Mouse (Mus musculus) intestine, embryonic 15.5 days (tissue): ENCODE measurements around the gene Dmrtb1. TPM values are rescaled to one million over a fixed set of nuclear protein-coding genes. Genes with fewer than 3 reads are reported as not detected.

Experiments
- ATAC-seq: fragments of 200-750 bp; cut with Nextera tagmentation; 2 replicates; pipeline ENCODE4 v1.8.0; 2017; ENCODE audit warnings: moderate TSS enrichment, moderate library complexity
- H3K27ac ChIP-seq: fragments of 300-500 bp; sonication (generic); 2 replicates; pipeline ENCODE4 v1.5.1; 2015; ENCODE audit warnings: mild to moderate bottlenecking, inconsistent platforms
- H3K27me3 ChIP-seq: fragments of 300-500 bp; sonication (generic); replicated peaks from 2 replicates; pipeline ENCODE4 v1.6.1; 2015; ENCODE audit warnings: inconsistent platforms
- H3K36me3 ChIP-seq: fragments of 300-500 bp; sonication (generic); 2 replicates; pipeline ENCODE4 v1.6.1; 2015; ENCODE audit warnings: inconsistent platforms
- H3K4me1 ChIP-seq: fragments of 300-500 bp; sonication (generic); replicated peaks from 2 replicates; pipeline ENCODE4 v1.6.1; 2015; ENCODE audit warnings: inconsistent platforms
- H3K4me2 ChIP-seq: fragments of 300-500 bp; sonication (generic); replicated peaks from 2 replicates; pipeline ENCODE4 v1.6.1; 2015; ENCODE audit warnings: mild to moderate bottlenecking, inconsistent platforms
- H3K4me3 ChIP-seq: fragments of 300-500 bp; sonication (generic); replicated peaks from 2 replicates; pipeline ENCODE4 v1.5.1; 2015; ENCODE audit warnings: inconsistent platforms
- H3K9ac ChIP-seq: fragments of 300-500 bp; sonication (generic); 2 replicates; pipeline ENCODE4 v1.6.1; 2015; ENCODE audit warnings: inconsistent platforms
- H3K9me3 ChIP-seq: fragments of 300-500 bp; sonication (generic); 2 replicates; pipeline ENCODE4 v1.6.1; 2016; ENCODE audit warnings: inconsistent platforms
- WGBS: fragments of 180-500 bp; shearing (Covaris S2); methylation state at CpG from one replicate; pipeline ENCODE4 v1.1.7; 2015; 5-methylcytosine and 5-hydroxymethylcytosine counted together
- polyA plus RNA-seq: library from polyadenylated mRNA; unstranded; fragments of >200 nt; fragmentation: Nextera tagmentation; extraction: Ambion mirVana; gene quantifications from 2 replicates; pipeline ENCODE4 v1.2.1, GENCODE M21; 2015

Gene Dmrtb1
- not detected in 2 replicates for polyA plus RNA-seq

GRCm38 (mm10) chr4:107684130-107684529, at the start of gene Dmrtb1:
Gene Dmrtb1, minus strand, starts transcription at chr4:107684230.
- no peaks in the 10 kb centered on the region for H3K36me3 ChIP-seq
- H3K4me2 ChIP-seq: no peak within 1 kb of the TSS

GRCm38 (mm10) chr4:107733603-107734002, 49.6 kb upstream of the Dmrtb1 start:
- H3K9ac ChIP-seq: no peak overlapping the region
- no peak for ATAC-seq
- no peak overlapping the region for H3K27ac ChIP-seq
- no peaks in the 10 kb centered on the region for H3K9me3 ChIP-seq
- WGBS: 38% methylated on average over 3 of the region's 3 CpGs
- H3K4me1 ChIP-seq: no peaks in the 10 kb centered on the region
- no peak overlapping the region for H3K4me3 ChIP-seq
- H3K36me3 ChIP-seq: no peaks in the 10 kb centered on the region
- H3K27me3 ChIP-seq: no peaks in the 10 kb centered on the region
- no peak overlapping the region for H3K4me2 ChIP-seq

More at GRCm38 (mm10) chr4:107684130-107684529, at the start of gene Dmrtb1:
- no peak within 1 kb of the TSS for H3K4me3 ChIP-seq
- WGBS: 89% methylated on average over 14 of the region's 14 CpGs
- H3K9ac ChIP-seq: no peak within 1 kb of the TSS
- H3K9me3 ChIP-seq: no peaks in the 10 kb centered on the region
- H3K27me3 ChIP-seq: no peaks in the 10 kb centered on the region
- ATAC-seq: no peak
- no peak within 1 kb of the TSS for H3K27ac ChIP-seq
- no peaks in the 10 kb centered on the region for H3K4me1 ChIP-seq

GRCm38 (mm10) chr4:107732624-107733023, 48.6 kb upstream of the Dmrtb1 start:
- H3K9ac ChIP-seq: no peak overlapping the region
- no peaks in the 10 kb centered on the region for H3K27me3 ChIP-seq
- H3K27ac ChIP-seq: no peak overlapping the region
- H3K4me2 ChIP-seq: no peak overlapping the region
- no peaks in the 10 kb centered on the region for H3K9me3 ChIP-seq
- no peaks in the 10 kb centered on the region for H3K36me3 ChIP-seq
- 0 out of 2 replicates have a peak, but pooled peaks have one; percentile 24 for ATAC-seq
- WGBS: 21% methylated on average over 4 of the region's 4 CpGs
- no peaks in the 10 kb centered on the region for H3K4me1 ChIP-seq
- no peak overlapping the region for H3K4me3 ChIP-seq

- no peak overlapping the region for H3K4me2 ChIP-seq
- H3K4me1 ChIP-seq: no peaks in the 10 kb centered on the region
- H3K27ac ChIP-seq: no peak overlapping the region
- no peak overlapping the region for H3K9ac ChIP-seq
- ATAC-seq: no peak
- no peaks in the 10 kb centered on the region for H3K27me3 ChIP-seq
- H3K4me3 ChIP-seq: no peak overlapping the region
- 28% methylated on average over 4 of the region's 4 CpGs for WGBS
- H3K9me3 ChIP-seq: no peaks in the 10 kb centered on the region
- H3K36me3 ChIP-seq: no peaks in the 10 kb centered on the region
These were observed 48.2 kb upstream of the Dmrtb1 start for GRCm38 (mm10) chr4:107732182-107732581.

- ATAC-seq: no peak
- Histone ChIP-seq H3K36me3 (no peaks in the 10 kb centered on the region), H3K4me2 (no peak overlapping the region), H3K9me3 (no peaks in the 10 kb centered on the region), H3K27me3 (no peaks in the 10 kb centered on the region), H3K4me3 (no peak overlapping the region), H3K9ac (no peak overlapping the region), H3K4me1 (no peaks in the 10 kb centered on the region), H3K27ac (no peak overlapping the region)
- 67% methylated on average over 8 of the region's 8 CpGs for WGBS
These were observed 47.0 kb upstream of the Dmrtb1 start for GRCm38 (mm10) chr4:107731088-107731465.

GRCm38 (mm10) chr4:107730391-107731087, 46.5 kb upstream of the Dmrtb1 start:
- Histone ChIP-seq H3K36me3 (no peaks in the 10 kb centered on the region), H3K9ac (no peak overlapping the region), H3K27ac (no peak overlapping the region), H3K4me2 (no peak overlapping the region), H3K4me3 (no peak overlapping the region), H3K9me3 (no peaks in the 10 kb centered on the region), H3K4me1 (no peaks in the 10 kb centered on the region), H3K27me3 (no peaks in the 10 kb centered on the region)
- ATAC-seq: no peak
- WGBS: 85% methylated on average over 15 of the region's 15 CpGs

- WGBS: 70% methylated on average over 9 of the region's 9 CpGs
- Histone ChIP-seq H3K4me3 (no peak overlapping the region), H3K4me2 (no peak overlapping the region), H3K9ac (no peak overlapping the region), H3K4me1 (no peaks in the 10 kb centered on the region), H3K36me3 (no peaks in the 10 kb centered on the region), H3K27ac (no peak overlapping the region), H3K27me3 (no peaks in the 10 kb centered on the region), H3K9me3 (no peaks in the 10 kb centered on the region)
- no peak for ATAC-seq
These were observed 41.4 kb upstream of the Dmrtb1 start for GRCm38 (mm10) chr4:107725432-107725831.

GRCm38 (mm10) chr4:107720043-107720830, 36.2 kb upstream of the Dmrtb1 start:
- H3K27ac ChIP-seq: no peak overlapping the region
- no peaks in the 10 kb centered on the region for H3K36me3 ChIP-seq
- no peaks in the 10 kb centered on the region for H3K27me3 ChIP-seq
- no peak for ATAC-seq
- H3K4me2 ChIP-seq: no peak overlapping the region
- H3K9me3 ChIP-seq: no peaks in the 10 kb centered on the region
- no peak overlapping the region for H3K4me3 ChIP-seq
- no peaks in the 10 kb centered on the region for H3K4me1 ChIP-seq
- 54% methylated on average over 11 of the region's 11 CpGs for WGBS
- H3K9ac ChIP-seq: no peak overlapping the region

- ATAC-seq: no peak
- no peak overlapping the region for H3K27ac ChIP-seq
- 72% methylated on average over 5 of the region's 5 CpGs for WGBS
- no peaks in the 10 kb centered on the region for H3K27me3 ChIP-seq
- H3K4me2 ChIP-seq: no peak overlapping the region
- H3K4me3 ChIP-seq: no peak overlapping the region
- no peaks in the 10 kb centered on the region for H3K4me1 ChIP-seq
- no peak overlapping the region for H3K9ac ChIP-seq
- H3K36me3 ChIP-seq: no peaks in the 10 kb centered on the region
- H3K9me3 ChIP-seq: no peaks in the 10 kb centered on the region
These were observed 35.1 kb upstream of the Dmrtb1 start for GRCm38 (mm10) chr4:107719161-107719560.

- WGBS: 82% methylated on average over 8 of the region's 8 CpGs
- no peak overlapping the region for H3K9ac ChIP-seq
- H3K4me3 ChIP-seq: no peak overlapping the region
- H3K27me3 ChIP-seq: no peaks in the 10 kb centered on the region
- no peaks in the 10 kb centered on the region for H3K36me3 ChIP-seq
- ATAC-seq: no peak
- no peaks in the 10 kb centered on the region for H3K4me1 ChIP-seq
- no peaks in the 10 kb centered on the region for H3K9me3 ChIP-seq
- H3K27ac ChIP-seq: no peak overlapping the region
- H3K4me2 ChIP-seq: no peak overlapping the region
These were observed 34.7 kb upstream of the Dmrtb1 start for GRCm38 (mm10) chr4:107718720-107719119.

- Histone ChIP-seq H3K9ac (no peak overlapping the region), H3K4me1 (no peaks in the 10 kb centered on the region), H3K27ac (no peak overlapping the region), H3K4me2 (no peak overlapping the region), H3K9me3 (no peaks in the 10 kb centered on the region), H3K27me3 (no peaks in the 10 kb centered on the region), H3K36me3 (no peaks in the 10 kb centered on the region), H3K4me3 (no peak overlapping the region)
- WGBS: 70% methylated on average over 8 of the region's 8 CpGs
- ATAC-seq: no peak
These were observed 33.8 kb upstream of the Dmrtb1 start for GRCm38 (mm10) chr4:107717718-107718313.

- 74% methylated on average over 9 of the region's 9 CpGs for WGBS
- Histone ChIP-seq H3K4me3 (no peak overlapping the region), H3K27ac (no peak overlapping the region), H3K36me3 (no peaks in the 10 kb centered on the region), H3K4me2 (no peak overlapping the region), H3K4me1 (no peaks in the 10 kb centered on the region), H3K9ac (no peak overlapping the region), H3K9me3 (no peaks in the 10 kb centered on the region), H3K27me3 (no peaks in the 10 kb centered on the region)
- ATAC-seq: no peak
These were observed 32.8 kb upstream of the Dmrtb1 start for GRCm38 (mm10) chr4:107716754-107717299.
